Mouse (Mus musculus): Measurements from ENCODE around the gene Cask. TPM values are rescaled to one million over a fixed set of nuclear protein-coding genes. Genes with fewer than 3 reads are reported as not detected.
A peak's percentile ranks its signal among the peaks of the same experiment; 100 is the strongest.
"Not testable (repeated sequence)": the region's sequence is repeated elsewhere in the genome, so short reads cannot be mapped to it uniquely, and the experiment has no call there.

The Cask gene
- 24.5 to 34.4 TPM (median 28.4 TPM) in 3 replicates for total RNA-seq (2017)

DNA sequence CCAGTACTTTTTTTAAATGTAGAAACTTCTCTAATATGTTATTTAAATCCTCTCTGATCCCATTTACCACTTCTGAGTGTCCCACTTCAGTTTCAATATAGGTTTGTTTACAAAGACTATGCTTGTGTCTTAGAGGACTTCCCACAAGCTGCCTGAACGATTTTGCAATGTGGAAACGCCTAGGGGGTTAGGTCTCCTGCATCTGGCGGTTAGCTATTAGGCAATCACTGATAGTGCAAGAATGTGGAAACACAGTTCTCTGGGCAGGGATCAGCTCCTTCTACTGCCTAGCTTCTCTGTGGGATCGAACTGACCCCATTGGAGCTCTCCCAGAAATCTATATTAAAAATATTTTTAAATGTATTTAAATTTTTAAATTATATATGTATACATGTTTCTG, at the start of gene Cask:
Gene Cask (minus strand): TSS at position 83 of the 400 bp plus-strand sequence.
- peak; percentile 76 for ATAC-seq (replicated peaks; ENCODE audit: insufficient number of reproducible peaks, low FRiP score, low TSS enrichment, poor library complexity, severe bottlenecking)

DNA sequence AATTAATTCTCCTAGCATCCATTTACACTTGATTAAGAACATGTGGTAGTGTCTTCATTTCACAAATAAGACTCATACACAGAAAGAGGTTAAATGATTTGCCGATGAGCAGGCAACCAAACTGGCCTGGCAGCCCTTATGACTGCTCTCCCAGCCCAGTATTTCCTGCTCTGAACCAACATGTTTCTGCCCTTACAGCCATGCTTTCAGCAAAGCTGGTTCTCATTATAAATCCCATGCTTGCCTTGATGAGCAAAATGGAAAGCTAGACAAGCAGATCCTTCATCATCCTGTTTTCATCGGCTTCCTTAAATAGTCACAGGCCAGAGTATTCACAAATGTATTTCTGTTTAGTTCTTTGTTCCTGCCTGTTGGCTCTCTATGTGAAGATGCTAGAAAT, 38.8 kb upstream of the Cask start:
- ATAC-seq (replicated peaks; ENCODE audit: insufficient number of reproducible peaks, low FRiP score, low TSS enrichment, poor library complexity, severe bottlenecking): no peak

DNA sequence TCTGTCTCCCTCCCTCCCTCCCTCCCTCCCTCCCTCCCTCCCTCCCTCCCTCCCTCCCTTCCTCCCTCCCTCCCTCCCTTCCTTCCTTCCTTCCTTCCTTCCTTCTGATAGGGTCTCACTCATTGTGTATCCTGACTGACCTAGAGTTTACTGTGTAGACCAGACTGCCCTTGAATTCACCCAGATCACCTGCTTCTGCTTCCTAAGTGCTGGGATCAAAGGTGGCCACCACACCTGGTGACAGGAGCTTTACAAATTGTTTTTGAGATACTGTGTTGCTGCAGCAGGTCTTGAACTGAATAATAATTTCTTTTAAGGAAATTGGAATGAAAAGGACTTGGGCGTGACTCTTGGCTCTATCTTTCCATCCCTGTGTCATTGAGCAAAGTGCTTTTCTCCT, 33.2 kb upstream of the Cask start:
- no peak for ATAC-seq (replicated peaks; ENCODE audit: insufficient number of reproducible peaks, low FRiP score, low TSS enrichment, poor library complexity, severe bottlenecking)

DNA sequence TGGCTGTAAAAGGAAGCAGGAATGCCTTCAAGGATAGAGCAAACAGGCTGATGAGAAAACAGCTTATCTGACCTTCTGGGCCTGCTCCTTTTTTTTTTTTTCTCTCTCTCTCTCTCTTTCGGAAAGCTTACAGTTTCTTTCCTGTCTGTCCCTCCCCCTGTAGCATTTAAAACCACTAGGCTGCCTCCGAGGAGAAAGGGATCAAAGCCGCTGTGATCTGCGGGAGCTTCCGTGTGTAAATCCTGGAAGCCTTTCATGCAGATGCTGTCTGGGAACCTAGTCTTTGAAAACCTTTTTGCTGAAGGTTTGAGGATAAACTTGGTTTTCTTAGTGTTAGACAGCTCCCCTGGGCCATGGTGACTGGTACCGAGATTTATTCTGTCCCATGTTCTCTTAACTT, 30.8 kb upstream of the Cask start:
- ATAC-seq (replicated peaks; ENCODE audit: insufficient number of reproducible peaks, low FRiP score, low TSS enrichment, poor library complexity, severe bottlenecking): no peak

DNA sequence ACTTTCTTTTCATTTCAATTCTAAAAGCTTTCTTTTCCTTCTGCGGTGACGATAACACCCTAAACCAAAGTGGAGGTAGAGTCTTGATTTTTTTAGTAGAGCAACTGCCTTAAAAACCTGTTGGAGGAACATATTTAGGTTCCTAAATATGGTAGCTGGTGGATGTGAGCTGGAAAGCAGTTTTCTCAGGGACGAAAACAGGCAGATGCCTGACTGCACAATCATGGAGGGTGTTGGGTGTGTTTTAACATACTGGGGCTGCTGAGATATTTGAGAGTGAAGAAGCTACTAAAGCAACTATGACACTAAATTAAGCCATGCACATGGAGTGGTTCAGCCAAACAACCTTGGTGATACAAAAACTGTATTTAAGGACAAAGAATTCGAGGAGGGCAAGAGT, 9.0 kb upstream of the Cask start:
- ATAC-seq (replicated peaks; ENCODE audit: insufficient number of reproducible peaks, low FRiP score, low TSS enrichment, poor library complexity, severe bottlenecking): no peak

DNA sequence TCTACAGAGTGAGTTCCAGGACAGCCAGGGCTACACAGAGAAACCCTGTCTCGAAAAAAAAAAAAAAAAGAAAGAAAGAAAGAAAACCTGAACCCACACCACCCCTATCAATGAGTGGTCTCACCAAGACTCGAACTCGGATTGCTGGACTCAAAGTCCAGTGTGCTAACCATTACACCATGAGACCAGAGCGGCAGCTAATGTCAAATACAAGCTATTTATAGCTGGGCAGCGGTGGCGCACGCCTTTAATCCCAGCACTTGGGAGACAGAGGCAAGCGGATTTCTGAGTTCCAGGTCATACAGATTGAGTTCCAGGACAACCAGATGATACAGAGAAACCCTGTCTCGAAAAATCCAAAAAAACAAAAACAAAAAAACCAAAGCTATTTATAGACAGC, 7.9 kb upstream of the Cask start:
- ATAC-seq (replicated peaks; ENCODE audit: insufficient number of reproducible peaks, low FRiP score, low TSS enrichment, poor library complexity, severe bottlenecking): no peak

DNA sequence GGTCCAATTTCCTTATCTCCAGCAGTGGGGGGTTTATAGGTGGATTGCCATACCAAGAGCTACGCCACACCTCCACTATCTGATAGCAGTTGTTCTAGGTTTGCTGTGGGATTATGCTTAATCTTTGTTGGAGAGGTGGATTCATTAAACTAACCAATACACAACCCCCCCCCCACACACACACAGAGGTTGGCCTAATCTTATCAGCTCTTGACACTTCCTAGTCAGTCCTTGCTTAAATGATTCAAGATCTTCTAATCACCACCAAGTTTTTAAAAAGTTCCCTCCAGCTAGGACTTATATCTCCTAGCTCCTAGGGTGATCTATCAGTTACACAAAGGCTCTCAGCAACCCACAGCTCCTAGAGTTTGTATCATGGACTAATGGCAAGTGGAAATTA, 2.7 kb downstream of the Cask start:
- ATAC-seq (replicated peaks; ENCODE audit: insufficient number of reproducible peaks, low FRiP score, low TSS enrichment, poor library complexity, severe bottlenecking): no peak

DNA sequence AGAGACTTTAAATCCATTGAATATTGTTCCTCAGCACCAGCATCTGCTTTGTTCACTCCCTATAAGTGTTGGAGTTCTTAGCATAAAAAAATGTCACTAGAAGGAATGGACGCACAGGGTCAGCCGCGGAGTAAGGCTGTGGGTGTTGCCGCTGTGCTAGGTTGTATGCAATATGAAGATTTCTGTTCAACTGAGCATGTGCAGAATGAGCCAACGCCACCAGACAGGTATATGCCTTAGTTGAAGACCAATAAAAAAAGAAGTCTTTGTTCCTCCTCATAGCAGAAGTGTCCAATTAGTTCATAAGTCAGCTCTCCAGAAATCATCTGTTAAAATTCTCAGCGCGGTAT, 3.7 kb downstream of the Cask start:
- 0 out of 2 replicates have a peak, but pooled peaks have one; percentile 41 for ATAC-seq (replicated peaks; ENCODE audit: insufficient number of reproducible peaks, low FRiP score, low TSS enrichment, poor library complexity, severe bottlenecking)

DNA sequence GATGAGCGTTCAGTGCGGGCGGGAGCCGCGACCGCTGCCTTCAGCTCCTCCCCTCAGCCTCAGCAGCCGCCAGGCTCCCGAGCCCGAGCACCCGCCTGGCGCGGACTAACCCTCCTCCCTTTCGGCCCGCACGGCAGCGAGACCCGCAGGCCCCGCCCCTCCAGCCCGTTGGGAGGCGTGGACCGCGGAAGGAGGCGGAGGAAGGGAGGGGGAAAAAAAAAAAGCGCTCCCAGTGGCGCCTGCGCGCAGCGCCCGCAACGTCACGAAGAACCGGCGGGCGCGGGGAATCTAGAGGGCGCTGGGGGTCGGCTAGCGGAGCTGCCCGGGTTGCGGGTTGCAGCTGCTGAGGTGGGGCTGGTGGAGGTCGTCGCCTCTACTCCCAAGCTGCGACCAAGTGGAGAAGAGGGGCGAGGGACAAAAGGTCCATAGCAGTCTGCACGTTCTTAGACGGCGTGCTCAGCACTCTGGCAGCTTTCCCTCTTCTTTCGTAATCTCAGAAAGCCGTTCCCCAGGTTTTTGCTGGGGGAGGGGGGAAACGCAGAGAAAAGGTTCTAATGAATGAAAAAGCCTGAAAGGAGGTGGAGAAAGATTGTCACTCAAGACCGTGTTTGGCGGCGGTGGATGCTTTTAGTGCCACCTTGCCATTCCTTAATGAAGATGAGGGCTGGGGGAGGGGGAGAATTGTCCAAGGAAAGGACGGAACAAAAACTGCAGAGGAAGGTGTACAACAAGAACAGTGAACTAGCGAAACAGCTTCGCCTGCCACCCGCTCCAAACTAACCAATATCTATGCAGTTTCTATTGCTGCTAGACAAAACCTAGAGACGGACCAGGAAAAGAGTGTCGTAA, 4.3 kb downstream of the Cask start:
- peak; percentile 74 for ATAC-seq (replicated peaks; ENCODE audit: insufficient number of reproducible peaks, low FRiP score, low TSS enrichment, poor library complexity, severe bottlenecking)

DNA sequence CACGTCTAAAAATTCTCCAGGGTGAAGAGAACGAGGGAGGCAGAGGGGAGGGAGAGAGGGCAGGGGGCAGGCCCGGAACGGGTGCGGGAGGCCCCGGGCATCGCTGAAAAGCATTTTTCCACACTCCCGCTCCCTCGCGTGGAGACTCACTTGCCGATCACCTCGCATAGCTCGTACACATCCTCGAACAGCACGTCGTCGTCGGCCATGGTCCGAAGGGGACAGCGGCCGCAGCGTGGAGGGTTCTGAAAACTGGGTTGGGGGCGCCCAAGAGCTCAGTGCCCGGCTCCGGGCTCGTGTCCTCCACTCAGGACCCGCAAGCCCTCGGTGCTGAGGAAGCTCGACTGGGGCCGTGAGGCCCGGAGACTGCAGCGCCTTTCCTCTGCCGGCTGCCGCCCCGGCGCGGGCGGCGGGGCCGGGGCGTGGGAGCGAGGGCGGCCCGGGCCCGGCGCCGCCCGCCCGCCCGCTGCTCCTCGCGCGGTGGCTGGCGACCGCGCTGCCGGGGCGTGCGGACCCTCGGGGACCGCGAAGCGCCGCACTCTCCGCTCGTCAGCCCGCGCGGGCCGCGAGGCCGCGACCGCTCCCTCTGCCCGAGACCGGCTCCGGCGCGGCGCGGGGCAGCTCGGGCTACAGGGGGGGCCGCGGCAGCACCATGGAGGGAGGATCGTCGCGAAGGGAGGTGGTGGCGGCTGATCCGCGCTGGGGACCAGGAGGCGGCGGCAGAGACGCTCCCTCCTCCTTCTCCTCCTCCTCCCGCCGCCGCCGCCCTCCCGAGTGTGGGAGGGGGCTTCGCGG, 5.1 kb downstream of the Cask start:
- ATAC-seq (replicated peaks; ENCODE audit: insufficient number of reproducible peaks, low FRiP score, low TSS enrichment, poor library complexity, severe bottlenecking): peak; percentile 33

DNA sequence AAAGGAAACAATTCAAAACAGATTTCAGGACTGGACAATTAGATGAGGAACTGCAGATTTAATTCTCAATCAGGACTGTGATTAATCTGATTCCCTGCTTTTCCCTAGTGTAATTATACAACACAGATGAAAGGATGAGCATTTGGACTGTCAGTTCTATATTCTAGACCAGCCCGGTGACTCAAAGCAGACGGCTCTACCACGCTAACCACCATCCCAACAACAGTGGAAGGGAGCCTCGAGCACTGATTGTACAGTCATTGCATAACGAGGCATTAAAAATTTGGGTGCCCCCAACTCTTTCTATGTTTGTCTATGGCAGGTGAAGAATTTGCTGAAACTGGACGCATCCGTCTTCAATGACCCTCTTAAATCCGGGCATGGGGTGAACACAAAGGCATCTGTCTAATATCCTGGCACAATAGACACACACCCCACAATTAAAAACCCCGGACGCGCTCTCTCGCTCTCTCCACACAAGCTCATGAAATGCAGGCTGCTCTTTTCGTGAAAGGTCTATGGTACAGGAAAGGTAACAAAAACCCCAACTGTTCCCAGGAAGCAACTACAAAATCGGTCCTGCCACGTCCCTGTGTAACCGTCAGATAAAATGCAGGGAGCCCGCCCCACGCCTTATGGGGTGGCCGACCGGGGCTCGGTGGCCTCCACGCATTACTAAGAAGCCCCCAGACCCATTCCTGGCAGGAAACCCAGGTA, 5.9 kb downstream of the Cask start:
- ATAC-seq (replicated peaks; ENCODE audit: insufficient number of reproducible peaks, low FRiP score, low TSS enrichment, poor library complexity, severe bottlenecking): no peak

DNA sequence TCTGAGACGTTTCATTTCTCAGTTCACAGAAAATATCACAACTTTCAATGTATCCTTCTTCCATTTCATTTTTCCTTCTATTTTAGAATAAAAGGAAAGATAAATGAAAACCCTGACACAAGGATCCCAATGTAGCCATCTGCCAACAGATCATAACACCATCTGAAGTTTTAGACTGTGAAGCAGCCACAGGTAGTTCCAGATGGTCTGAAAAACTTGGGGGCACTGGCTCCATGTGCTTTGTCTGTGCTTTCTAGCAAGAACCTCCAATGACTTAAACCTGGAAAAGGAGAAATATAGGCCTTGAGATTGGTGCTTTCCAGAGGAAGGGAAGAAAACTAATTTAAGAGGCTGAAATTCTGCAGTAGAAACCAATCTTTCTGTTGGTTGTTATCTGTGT, 28.4 kb downstream of the Cask start:
- no peak for ATAC-seq (replicated peaks; ENCODE audit: insufficient number of reproducible peaks, low FRiP score, low TSS enrichment, poor library complexity, severe bottlenecking)

DNA sequence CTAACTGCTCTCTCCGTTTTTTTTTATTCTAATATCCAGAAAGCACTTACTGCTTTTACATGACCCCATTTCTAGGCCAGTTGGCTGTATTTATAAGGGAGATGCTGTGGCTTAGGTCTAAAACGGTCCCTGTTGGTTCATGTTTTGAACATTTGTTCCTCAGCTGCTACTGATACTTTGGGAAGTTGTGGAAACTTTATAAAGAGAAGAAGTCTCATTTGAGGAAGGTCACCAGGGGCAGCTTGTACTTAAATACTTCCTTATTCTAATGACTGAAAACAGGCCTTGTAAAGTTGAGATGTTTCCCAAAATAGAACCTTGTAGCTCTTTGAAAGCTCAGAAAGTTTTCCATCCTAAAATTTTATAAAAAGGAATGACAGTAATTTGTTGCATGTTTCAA, 52.4 kb downstream of the Cask start:
- no peak for ATAC-seq (replicated peaks; ENCODE audit: insufficient number of reproducible peaks, low FRiP score, low TSS enrichment, poor library complexity, severe bottlenecking)

DNA sequence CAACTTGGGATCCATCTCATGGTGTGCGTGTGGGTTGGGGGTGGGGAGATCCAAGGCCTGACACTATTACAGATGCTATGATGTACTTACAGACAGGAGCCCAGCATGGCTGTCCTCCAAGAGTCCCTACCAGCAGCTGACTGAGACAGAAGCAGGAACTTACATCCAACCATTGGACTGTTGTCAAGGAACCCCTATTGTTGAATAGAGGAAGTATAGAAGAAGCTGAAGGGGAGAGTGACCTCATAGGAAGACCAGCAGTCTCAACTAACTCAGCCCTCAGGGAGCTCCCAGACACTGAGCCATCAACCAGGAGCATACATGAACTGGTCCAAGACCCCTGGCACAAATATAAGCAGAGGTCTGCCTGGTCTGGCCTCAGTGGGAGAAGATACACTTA, 85.5 kb downstream of the Cask start:
- ATAC-seq (replicated peaks; ENCODE audit: insufficient number of reproducible peaks, low FRiP score, low TSS enrichment, poor library complexity, severe bottlenecking): no peak

DNA sequence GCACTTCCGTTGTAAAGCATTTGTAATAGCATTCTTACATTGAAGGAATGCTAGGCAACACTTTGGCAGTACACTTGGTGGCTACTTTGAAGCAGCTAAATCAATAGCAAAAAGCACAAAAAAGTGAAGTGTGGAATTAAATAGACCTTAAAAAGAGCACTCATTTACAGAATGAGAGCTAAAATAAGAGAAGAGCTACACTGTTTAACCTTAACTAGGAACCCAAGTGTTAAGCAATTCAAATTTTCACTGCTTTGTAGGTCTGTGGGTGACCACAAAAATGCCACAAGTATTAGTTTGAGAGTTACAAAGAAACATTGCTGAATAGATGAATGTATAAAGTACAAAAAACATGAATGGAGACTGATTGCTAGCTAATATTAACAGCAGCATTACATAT, 86.1 kb downstream of the Cask start:
- no peak for ATAC-seq (replicated peaks; ENCODE audit: insufficient number of reproducible peaks, low FRiP score, low TSS enrichment, poor library complexity, severe bottlenecking)

DNA sequence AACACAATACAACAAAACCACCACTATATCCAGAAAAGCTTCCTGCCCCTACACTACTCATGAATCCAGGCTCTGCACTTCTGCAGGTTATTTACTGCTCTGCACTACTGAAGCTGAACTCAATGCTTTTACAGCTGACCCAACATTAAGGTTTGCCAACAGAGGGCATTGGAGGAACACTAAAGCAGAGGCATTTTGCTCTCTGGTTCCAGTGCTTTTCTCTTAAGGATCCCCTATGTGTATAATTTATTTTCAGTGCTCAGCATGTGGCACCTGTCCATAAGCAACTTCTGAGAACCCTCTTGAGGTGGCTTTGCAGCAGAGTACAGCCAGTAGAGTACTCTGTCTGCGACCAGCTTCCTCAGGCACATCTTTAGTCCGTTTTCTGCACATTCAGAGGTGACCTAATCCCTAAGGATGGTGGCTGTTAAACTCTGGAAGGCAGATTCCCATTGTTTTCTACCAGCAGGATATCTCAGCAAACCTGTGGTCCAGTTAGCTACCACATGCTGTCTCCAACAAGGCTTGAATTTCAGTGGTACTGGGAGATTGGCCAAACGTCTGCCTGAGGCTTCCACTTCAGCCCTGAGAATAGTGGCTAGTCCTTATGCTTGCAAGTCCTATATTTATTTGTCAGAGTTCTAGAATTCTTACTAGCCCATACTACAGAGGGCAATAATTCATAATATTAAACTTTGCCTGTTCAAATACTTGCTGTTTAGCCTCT, 93.7 kb downstream of the Cask start:
- no peak for ATAC-seq (replicated peaks; ENCODE audit: insufficient number of reproducible peaks, low FRiP score, low TSS enrichment, poor library complexity, severe bottlenecking)

DNA sequence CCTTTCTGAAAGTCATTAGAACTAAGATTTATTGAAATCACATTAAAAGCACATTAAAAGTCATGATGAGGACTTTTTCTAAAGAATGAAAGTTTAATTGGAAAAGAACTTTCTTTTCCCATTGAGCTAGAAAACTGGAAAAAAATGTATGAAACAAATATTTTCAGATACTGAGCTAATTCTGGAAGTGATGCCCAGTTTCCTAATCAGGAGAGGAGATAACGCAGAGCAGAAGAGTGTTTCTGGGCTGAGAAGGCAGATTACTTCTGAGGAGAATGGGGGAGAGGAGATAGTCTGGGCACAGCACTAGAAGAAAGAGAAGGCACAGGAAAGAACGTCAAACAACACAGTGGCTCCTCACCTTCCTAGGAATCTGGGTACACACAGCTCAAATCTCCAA, 110.1 kb downstream of the Cask start:
- no peak for ATAC-seq (replicated peaks; ENCODE audit: insufficient number of reproducible peaks, low FRiP score, low TSS enrichment, poor library complexity, severe bottlenecking)

DNA sequence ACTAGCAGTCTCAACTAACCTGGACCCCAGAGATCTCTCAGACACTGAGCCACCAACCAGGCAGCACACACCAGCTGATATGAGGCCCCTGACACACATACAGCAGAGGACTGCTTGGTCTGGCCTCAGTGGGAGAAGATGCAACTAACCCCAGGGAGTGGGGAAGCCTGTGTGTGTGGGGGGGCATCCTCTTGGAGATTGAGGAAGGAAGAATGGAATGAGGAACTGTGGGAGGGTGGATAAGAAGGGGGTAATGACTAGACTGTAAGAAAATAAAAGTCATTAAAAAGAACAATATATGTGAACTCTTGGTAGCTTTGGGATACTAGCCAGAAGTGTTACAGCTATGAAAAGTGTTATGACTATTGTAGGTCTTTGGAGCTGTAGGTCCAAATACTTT, 120.4 kb downstream of the Cask start:
- not testable (repeated sequence) for ATAC-seq (replicated peaks; ENCODE audit: insufficient number of reproducible peaks, low FRiP score, low TSS enrichment, poor library complexity, severe bottlenecking)

All from monocyte, adult 5-6 weeks (primary cell).